Mouse (Mus musculus) forebrain, embryonic 10.5 days (tissue): Measurements from ENCODE around the gene Fam189a1. TPM values are rescaled to one million over a fixed set of nuclear protein-coding genes. Genes with fewer than 3 reads are reported as not detected.

Experiments used
- DNase-seq: peaks from one replicate; pipeline ENCODE4 v3.0.0-alpha.2; 2017; ENCODE audit warnings: low spot score; ENCODE audit errors: extremely low spot score
- H3K27ac ChIP-seq: fragments of 300-500 bp; sonication (generic); 2 replicates; pipeline ENCODE4 v1.5.1; 2016; ENCODE audit warnings: mild to moderate bottlenecking
- H3K27me3 ChIP-seq: fragments of 300-500 bp; sonication (generic); 2 replicates; pipeline ENCODE4 v1.6.1; 2016; ENCODE audit warnings: mild to moderate bottlenecking; ENCODE audit not compliant: poor library complexity, severe bottlenecking
- H3K36me3 ChIP-seq: fragments of 300-500 bp; sonication (generic); replicated peaks from 2 replicates; pipeline ENCODE4 v1.6.1; 2016; ENCODE audit warnings: mild to moderate bottlenecking, moderate library complexity
- H3K4me1 ChIP-seq: fragments of 300-500 bp; sonication (generic); 2 replicates; pipeline ENCODE4 v1.6.1; 2016
- H3K4me3 ChIP-seq: fragments of 300-500 bp; sonication (generic); 2 replicates; pipeline ENCODE4 v1.5.1; 2016; ENCODE audit warnings: mild to moderate bottlenecking, moderate library complexity
- H3K9me3 ChIP-seq: fragments of 300-500 bp; sonication (generic); 2 replicates; pipeline ENCODE4 v1.6.1; 2016; ENCODE audit warnings: mild to moderate bottlenecking, moderate library complexity
- WGBS: fragments of 180-500 bp; shearing (Covaris S2); methylation state at CpG from one replicate; pipeline ENCODE4 v1.1.7; 2016; 5-methylcytosine and 5-hydroxymethylcytosine counted together
- polyA plus RNA-seq: library from polyadenylated mRNA; unstranded; fragments of >200 nt; fragmentation: Nextera tagmentation; extraction: Ambion mirVana; gene quantifications from 2 replicates; pipeline ENCODE4 v1.2.1, GENCODE M21; 2016

The Fam189a1 gene
- polyA plus RNA-seq, 1 experiment from 2014 or later = 1.0 TPM

DNA sequence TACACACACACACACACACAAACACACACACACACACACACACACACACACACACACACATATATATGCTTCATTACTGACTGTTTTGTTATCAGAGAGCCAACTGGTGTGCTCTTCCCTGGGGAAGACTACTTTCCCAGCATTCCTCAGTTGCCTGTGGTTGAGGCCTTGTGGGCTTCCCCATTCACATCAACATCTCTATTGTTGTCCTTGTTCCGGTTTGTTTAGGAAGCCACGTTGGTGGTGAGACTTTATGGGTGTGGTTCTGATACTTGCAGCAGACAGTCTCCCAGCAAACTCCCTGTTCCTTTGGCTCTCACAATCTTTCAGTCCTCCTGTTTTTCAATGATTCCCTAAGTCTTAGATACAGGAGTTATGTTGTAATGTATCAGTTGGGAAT lies 204.2 kb downstream of the Fam189a1 start:
- no peak for DNase-seq
- no peaks in the 10 kb centered on the region for H3K9me3 ChIP-seq

DNA sequence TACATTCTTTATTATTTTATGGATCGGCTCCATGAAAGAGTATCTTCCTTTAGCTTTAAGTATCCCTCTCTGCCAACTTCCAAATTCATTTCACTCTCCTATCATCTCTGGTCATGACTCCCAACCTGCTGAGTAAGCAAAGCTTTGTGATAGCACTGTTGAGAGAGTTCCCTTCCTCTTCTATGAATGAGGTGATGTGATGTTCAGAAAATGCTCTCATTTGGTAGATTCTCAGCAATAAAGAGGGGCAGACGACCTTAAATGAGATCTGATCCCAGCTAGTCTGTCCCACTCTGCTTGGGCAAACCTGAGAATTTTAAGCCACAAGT lies 205.6 kb downstream of the Fam189a1 start:
- Histone ChIP-seq H3K4me3 (no peak overlapping the region), H3K27ac (no peak overlapping the region), H3K4me1 (no peaks in the 10 kb centered on the region), H3K36me3 (no peaks in the 10 kb centered on the region), H3K9me3 (no peaks in the 10 kb centered on the region), H3K27me3 (no peaks in the 10 kb centered on the region)
- WGBS = 70% methylated on average over 2 of the region's 2 CpGs
- DNase-seq = no peak

More for the DNA sequence above, 204.2 kb downstream of the Fam189a1 start:
- Histone ChIP-seq H3K4me3 (no peak overlapping the region), H3K36me3 (no peaks in the 10 kb centered on the region), H3K27ac (no peak overlapping the region), H3K27me3 (no peaks in the 10 kb centered on the region), H3K4me1 (no peaks in the 10 kb centered on the region)
- 50% methylated on average over 2 of the region's 2 CpGs for WGBS

DNA sequence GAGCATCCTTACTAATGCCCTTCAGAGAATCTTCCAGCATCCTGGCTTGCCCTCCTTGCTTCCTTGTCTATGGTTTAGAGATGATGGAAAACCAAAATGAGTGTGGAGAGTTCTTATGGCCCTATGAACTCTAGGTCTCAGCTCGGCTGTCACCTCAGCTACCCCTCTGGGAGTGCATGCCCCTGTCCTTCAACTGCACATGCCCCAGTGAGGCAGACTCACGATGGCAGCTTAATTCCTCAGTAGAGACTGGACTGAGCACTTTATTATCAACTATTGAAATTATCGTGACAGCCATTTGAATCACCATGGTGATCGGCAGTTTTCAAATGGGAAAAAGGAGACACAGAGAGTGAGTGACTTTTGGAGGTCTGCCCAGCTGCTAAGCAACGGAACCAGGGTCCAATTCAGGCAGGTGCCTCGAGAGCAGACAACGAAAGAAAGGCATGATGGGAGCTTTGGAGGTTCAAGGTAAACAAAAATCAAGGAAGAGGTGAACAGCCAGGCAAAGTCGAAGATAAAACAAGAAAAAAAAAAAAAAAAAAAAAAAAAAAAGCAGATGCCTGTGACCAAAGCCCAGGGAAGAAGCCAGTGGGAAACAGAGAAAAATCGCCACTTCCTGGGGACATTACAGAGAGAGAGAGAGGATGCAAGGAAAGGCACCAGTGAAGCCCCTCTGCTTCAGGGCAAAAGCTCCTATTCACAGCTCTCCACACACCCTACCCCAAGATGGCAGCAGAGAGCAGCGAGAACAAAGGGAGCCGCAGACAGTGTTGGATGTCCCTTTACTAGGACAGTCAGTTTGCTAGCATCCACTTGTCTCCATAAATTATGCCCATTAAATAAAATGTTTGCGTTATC lies 206.2 kb downstream of the Fam189a1 start:
- H3K4me3 ChIP-seq = no peak overlapping the region
- H3K27ac ChIP-seq = no peak overlapping the region
- H3K36me3 ChIP-seq = no peaks in the 10 kb centered on the region
- no peaks in the 10 kb centered on the region for H3K9me3 ChIP-seq
- DNase-seq = peak; percentile 30
- H3K27me3 ChIP-seq = no peaks in the 10 kb centered on the region
- 59% methylated on average over 12 of the region's 12 CpGs for WGBS
- H3K4me1 ChIP-seq = no peaks in the 10 kb centered on the region

DNA sequence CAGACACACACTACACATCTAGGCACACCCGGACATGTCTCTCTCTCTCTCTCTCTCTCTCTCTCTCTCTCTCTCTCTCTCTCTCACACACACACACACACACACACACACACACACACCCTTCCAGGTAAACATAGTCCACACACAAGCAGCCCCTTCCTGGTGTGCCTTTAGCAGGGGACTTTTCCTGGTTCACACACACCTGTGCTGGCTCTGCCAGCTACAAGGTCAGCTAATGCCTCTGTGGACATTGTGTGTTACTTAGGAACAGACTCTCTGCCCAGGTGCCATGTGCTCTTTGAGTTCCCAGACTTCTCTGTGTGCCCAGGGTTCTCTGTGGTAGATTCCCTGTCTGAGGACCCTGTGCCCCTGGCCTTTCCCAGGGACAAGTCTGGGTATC lies 206.9 kb downstream of the Fam189a1 start:
- no peak for DNase-seq
- no peaks in the 10 kb centered on the region for H3K4me1 ChIP-seq
- 67% methylated on average over 1 of the region's 1 CpGs for WGBS
- H3K27ac ChIP-seq = no peak overlapping the region
- no peaks in the 10 kb centered on the region for H3K27me3 ChIP-seq
- no peak overlapping the region for H3K4me3 ChIP-seq
- H3K36me3 ChIP-seq = no peaks in the 10 kb centered on the region
- no peaks in the 10 kb centered on the region for H3K9me3 ChIP-seq

DNA sequence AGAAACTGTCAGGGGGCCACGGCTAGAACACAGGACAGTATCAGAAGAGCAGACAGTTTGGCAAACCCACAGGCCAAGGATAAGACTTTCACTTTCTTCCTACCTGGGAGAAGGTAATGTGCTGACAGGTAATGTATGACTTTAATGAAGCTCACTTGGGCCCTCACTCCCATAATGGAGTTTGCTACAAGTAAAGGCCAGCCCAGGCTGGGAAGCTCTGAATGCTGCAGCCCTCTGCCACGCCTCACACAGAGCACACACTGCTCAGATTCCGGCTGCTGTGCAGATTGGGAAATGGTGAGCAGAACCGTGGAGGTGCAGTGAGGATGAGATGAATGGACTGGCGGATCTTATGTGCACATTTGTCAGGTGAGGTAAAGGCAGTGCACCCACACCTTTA lies 211.7 kb downstream of the Fam189a1 start:
- WGBS = 88% methylated on average over 5 of the region's 5 CpGs
- Histone ChIP-seq H3K27ac (no peak overlapping the region), H3K27me3 (no peaks in the 10 kb centered on the region), H3K4me1 (no peaks in the 10 kb centered on the region), H3K9me3 (no peaks in the 10 kb centered on the region), H3K36me3 (no peaks in the 10 kb centered on the region), H3K4me3 (no peak overlapping the region)
- no peak for DNase-seq

DNA sequence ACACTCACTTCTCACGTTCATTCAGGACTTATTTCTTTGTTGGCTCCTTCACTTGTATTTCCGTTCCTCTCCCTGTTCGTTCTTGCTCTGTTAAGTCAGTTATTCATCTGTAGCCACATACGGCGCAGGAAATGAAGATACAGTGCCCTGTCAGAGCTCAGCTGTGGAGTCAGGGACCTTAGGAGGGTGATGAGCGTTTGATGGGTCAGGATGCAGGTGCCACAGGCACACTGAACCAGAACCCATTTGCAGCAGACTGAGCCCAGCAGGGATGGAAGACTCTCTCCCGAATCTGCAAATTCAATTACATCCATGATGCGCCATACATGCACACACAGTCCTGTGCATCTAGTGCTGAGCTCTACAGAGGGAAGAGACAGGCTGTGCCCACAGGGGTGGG lies 212.2 kb downstream of the Fam189a1 start:
- Histone ChIP-seq H3K4me3 (no peak overlapping the region), H3K27me3 (no peaks in the 10 kb centered on the region), H3K9me3 (no peaks in the 10 kb centered on the region), H3K4me1 (no peaks in the 10 kb centered on the region), H3K27ac (no peak overlapping the region), H3K36me3 (no peaks in the 10 kb centered on the region)
- DNase-seq = no peak
- WGBS = 85% methylated on average over 8 of the region's 8 CpGs

DNA sequence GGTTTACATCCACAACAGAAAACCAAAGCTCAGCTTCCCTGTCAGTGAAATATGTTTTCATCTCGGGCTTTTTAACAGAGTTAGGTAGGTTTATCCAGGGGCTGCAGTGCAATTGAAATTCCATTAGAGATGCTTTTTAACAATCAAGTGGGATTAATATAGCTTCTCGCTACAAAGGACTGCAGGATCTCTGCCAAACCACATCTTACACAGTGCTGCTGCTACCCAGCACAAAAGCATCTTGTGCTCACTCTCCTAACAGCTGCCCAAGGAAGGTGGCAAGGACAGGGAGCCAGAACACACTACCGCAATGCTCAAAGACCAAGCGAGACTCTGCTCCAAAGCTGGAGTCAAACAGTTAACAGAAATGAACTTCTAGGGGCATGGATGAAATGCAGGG lies 219.4 kb downstream of the Fam189a1 start:
- Histone ChIP-seq H3K27me3 (no peaks in the 10 kb centered on the region), H3K27ac (no peak overlapping the region), H3K4me3 (no peak overlapping the region), H3K36me3 (no peaks in the 10 kb centered on the region), H3K9me3 (no peaks in the 10 kb centered on the region), H3K4me1 (no peaks in the 10 kb centered on the region)
- 88% methylated on average over 4 of the region's 4 CpGs for WGBS
- no peak for DNase-seq

DNA sequence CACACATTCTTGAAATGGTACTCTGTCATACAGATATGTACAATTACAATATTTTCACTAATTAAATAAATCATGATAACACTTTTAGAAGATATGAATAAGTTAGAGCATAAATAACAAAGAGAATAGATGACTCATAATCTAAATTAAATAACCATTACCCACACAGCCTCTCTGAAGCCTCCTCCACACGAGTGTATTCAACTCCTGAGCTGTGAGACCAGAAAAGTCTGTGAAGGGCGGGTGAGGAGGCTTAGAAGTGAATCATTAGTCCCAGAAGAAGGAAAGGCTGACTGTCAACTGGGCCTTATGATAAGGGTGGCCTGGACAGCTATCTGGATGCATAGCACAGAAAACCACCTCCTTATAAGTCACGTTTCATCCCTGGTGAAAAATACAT lies 222.3 kb downstream of the Fam189a1 start:
- Histone ChIP-seq H3K27me3 (no peaks in the 10 kb centered on the region), H3K36me3 (no peaks in the 10 kb centered on the region), H3K4me1 (no peaks in the 10 kb centered on the region), H3K27ac (no peak overlapping the region), H3K4me3 (no peak overlapping the region), H3K9me3 (no peaks in the 10 kb centered on the region)
- WGBS = 87% methylated on average over 3 of the region's 3 CpGs
- DNase-seq = no peak

DNA sequence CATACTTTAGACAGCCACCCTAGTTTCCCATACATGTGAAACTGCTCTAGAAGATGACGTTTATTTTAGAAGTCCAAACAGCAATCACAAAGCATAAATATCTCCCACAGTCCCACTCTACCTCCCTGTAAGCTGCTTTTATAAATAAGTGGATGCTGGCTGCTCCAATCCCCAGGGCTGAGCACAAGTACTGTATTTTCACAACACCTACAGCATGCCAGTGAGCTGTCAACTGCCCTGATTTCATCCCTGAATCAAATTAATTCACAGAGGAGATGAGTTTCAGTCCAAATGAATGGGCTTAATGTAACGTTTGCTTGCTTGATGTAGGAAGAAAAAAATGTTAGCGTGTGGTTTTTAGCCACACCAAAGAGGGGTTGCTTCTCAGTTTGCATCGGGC lies 225.4 kb downstream of the Fam189a1 start:
- Histone ChIP-seq H3K4me3 (no peak overlapping the region), H3K27me3 (no peaks in the 10 kb centered on the region), H3K9me3 (no peaks in the 10 kb centered on the region), H3K4me1 (no peaks in the 10 kb centered on the region), H3K27ac (no peak overlapping the region), H3K36me3 (no peaks in the 10 kb centered on the region)
- 91% methylated on average over 4 of the region's 4 CpGs for WGBS
- no peak for DNase-seq

DNA sequence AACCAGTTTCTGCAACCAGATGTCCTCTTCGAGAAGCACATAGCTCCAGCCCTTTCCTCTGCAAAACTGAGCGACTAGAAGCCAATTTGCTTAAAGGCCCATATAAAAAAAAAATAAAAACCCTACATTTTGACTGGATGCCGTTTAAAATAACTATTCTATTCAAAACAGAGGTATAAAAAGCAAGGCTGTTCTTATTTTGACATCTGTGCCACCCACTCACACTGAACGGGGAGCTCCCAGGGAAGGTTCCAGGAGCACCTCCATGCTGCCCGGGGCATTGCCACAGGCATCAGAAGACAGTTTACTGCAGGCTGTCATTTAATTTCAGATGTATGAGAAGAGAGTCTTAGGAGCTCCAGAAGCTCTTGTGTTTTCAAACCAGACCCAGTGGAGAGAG lies 232.5 kb downstream of the Fam189a1 start:
- Histone ChIP-seq H3K4me3 (no peak overlapping the region), H3K4me1 (peaks cover 8% of the 10 kb centered on the region; the same call in 1 of the 2 replicates), H3K27ac (no peak overlapping the region), H3K36me3 (no peaks in the 10 kb centered on the region), H3K9me3 (no peaks in the 10 kb centered on the region), H3K27me3 (no peaks in the 10 kb centered on the region)
- DNase-seq = no peak
- 90% methylated on average over 5 of the region's 5 CpGs for WGBS

DNA sequence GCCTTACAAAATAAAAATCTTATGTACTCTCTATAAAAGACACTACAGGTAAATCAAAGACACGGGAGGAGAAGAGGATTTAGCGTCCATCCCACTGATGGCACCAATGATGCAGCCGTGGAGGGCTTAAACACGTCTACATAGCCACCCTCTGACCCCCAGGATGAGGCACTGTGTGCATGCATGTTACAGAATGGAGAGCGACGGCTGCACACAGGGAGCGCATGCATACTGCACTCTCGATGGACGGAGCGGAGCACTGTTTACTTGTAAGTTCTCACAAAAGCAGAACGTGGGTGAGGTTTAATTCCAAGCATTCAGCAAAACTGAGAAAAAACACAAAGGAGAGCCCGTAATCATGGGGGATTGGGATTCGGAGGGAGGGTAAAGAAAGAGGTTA lies 235.2 kb downstream of the Fam189a1 start:
- no peak for DNase-seq
- 80% methylated on average over 13 of the region's 13 CpGs for WGBS
- Histone ChIP-seq H3K4me1 (peaks cover 8% of the 10 kb centered on the region; the same call in 1 of the 2 replicates), H3K27me3 (no peaks in the 10 kb centered on the region), H3K36me3 (no peaks in the 10 kb centered on the region), H3K27ac (no peak overlapping the region), H3K9me3 (no peaks in the 10 kb centered on the region), H3K4me3 (no peak overlapping the region)

DNA sequence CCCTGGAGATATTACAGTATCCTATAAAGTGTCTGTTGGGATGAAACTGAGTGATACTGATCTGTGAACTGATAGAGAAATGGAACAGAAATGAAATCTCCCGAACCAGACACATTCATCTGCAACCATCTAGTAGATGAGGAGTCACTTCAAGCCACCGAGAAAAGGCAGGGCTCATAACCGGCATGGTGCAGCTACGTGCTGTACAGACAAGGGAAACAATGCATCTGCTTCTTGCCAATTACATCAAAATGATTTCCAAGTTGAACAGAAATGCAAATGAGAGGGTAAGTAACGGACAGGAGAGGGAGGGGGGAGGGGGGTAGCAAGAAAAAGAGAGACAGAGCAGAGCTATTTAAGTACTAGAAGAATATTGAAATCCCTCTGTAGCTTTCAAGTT lies 235.6 kb downstream of the Fam189a1 start:
- H3K27me3 ChIP-seq = no peaks in the 10 kb centered on the region
- H3K36me3 ChIP-seq = no peaks in the 10 kb centered on the region
- peaks cover 8% of the 10 kb centered on the region; the same call in 1 of the 2 replicates for H3K4me1 ChIP-seq
- 79% methylated on average over 5 of the region's 5 CpGs for WGBS
- DNase-seq = no peak
- no peak overlapping the region for H3K4me3 ChIP-seq
- no peaks in the 10 kb centered on the region for H3K9me3 ChIP-seq
- H3K27ac ChIP-seq = no peak overlapping the region

DNA sequence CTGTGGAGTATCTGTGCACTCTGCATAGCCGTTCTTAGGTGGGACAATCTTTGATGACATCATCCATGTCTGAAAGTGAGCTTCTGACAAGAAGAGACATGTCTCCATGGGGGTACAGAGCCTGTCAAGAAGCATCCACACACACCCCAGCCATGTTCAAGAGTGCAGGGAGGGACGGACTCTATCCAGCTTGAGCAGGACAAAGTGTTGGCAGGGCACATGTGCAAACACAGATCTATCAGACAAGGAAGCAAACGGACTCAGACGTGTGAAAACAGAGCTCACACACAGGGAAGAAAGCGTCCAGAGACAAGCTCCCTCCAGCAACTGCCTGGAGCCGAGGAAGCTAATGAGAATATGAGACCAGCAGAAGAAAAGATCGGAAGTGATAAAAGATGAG lies 239.7 kb downstream of the Fam189a1 start:
- 78% methylated on average over 7 of the region's 7 CpGs for WGBS
- Histone ChIP-seq H3K36me3 (no peaks in the 10 kb centered on the region), H3K9me3 (no peaks in the 10 kb centered on the region), H3K27me3 (no peaks in the 10 kb centered on the region), H3K27ac (0 out of 2 replicates have a peak overlapping the region, but pooled peaks have one; percentile 35), H3K4me1 (peaks cover 8% of the 10 kb centered on the region; the same call in 1 of the 2 replicates), H3K4me3 (no peak overlapping the region)
- DNase-seq = no peak
